ENCODE assay signal across 15 mouse cellular contexts in the genomic region with DNA sequence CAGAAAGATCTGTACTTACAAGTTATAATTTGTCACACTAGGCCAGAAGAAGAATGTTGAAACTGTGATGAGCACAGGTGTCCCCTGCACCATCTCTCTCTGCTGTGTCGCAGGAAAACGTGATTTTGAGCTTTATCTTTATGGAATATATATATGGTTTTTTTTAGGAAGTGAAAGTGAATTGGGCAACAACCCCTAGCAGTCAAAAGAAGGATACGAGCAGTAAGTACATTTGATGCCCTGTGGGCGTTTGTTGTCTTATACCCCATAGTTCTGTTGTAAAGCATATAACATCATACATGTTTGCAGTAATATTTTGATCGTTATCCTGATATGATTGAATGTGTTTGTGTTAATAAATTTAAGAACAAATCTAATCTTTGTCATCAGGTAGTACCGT.
"Had no signal": no experiment of that assay in that cellular context is flagged by ENCODE, and none has a peak within 500 bp of the region (broad histone marks: within the 10 kb centered on the region; RNA-seq: fewer than 3 reads in every experiment).

No protein-coding gene starts in this region.

- ATAC-seq: liver, postnatal 0 days; lung, postnatal 0 days; midbrain, embryonic 13.5 days; midbrain, embryonic 15.5 days had no signal

- DNase-seq: liver, postnatal 0 days; lung, adult 2 months; lung, postnatal 14 days; lung, postnatal 36 days; retina, postnatal 1 day; right cerebral cortex, adult 18-20 months; right cerebral cortex, postnatal 25 days; right cerebral cortex, postnatal 4 days; spleen, adult 18-20 months; thymus, adult 2 months; thymus, postnatal 14 days; thymus, postnatal 36 days had no signal
